Mouse (Mus musculus) skeletal muscle tissue, postnatal 0 days (tissue): ENCODE measurements around the gene Stk25. TPM values are rescaled to one million over a fixed set of nuclear protein-coding genes. Genes with fewer than 3 reads are reported as not detected.

ENCODE experiments used
- polyA plus RNA-seq: library from polyadenylated mRNA; unstranded; fragments of >200 nt; fragmentation: Nextera tagmentation; extraction: Ambion mirVana; gene quantifications from 2 replicates; pipeline ENCODE4 v1.2.1, GENCODE M21; 2015

Gene Stk25
- 108 and 117 TPM in 2 replicates for polyA plus RNA-seq

GRCm38 (mm10) chr1:93658559-93658958 lies at the start of gene Stk25:
Stk25 (minus strand) TSS chr1:93658659.

GRCm38 (mm10) chr1:93685401-93686244 lies 27.2 kb upstream of the Stk25 start, which contains the start of gene Bok:
Bok (plus strand) TSS chr1:93685660.

Other genes starting within 250 kb of the Stk25 start
- gene Hdlbp, start 179.8 kb downstream of the Stk25 start, polyA plus RNA-seq: 93.8 and 113 TPM in 2 replicates
- 3.3 and 3.4 TPM in 2 replicates for gene Farp2, start 146.6 kb downstream of the Stk25 start, polyA plus RNA-seq
- 17.9 and 25.3 TPM in 2 replicates for gene Bok, start 27.0 kb upstream of the Stk25 start, polyA plus RNA-seq
- 45.1 and 47.5 TPM in 2 replicates for gene Atg4b, start 92.8 kb upstream of the Stk25 start, polyA plus RNA-seq
- 37.5 and 37.7 TPM in 2 replicates for gene Thap4, start 96.2 kb upstream of the Stk25 start, polyA plus RNA-seq
- gene Dtymk, start 143.3 kb upstream of the Stk25 start, polyA plus RNA-seq: 75.9 and 83.5 TPM in 2 replicates
- gene Ing5, start 145.3 kb upstream of the Stk25 start, polyA plus RNA-seq: 4.3 and 4.4 TPM in 2 replicates
- 9.1 and 9.8 TPM in 2 replicates for gene D2hgdh, start 166.2 kb upstream of the Stk25 start, polyA plus RNA-seq
- 0.50 and 0.74 TPM in 2 replicates for gene Gal3st2, start 202.6 kb upstream of the Stk25 start, polyA plus RNA-seq